Mouse (Mus musculus) frontal cortex, postnatal 25 days (tissue): ENCODE results near the gene Lin28a.
"Not testable (repeated sequence)": the region's sequence is repeated elsewhere in the genome, so short reads cannot be mapped to it uniquely, and the experiment has no call there.

Experiments used
- DNase-seq, 2 experiments: peaks; one replicate each; pipeline ENCODE4 v3.0.0; 2022; ENCODE audit warnings: low spot score in 2 of 2

Gene Lin28a

DNA sequence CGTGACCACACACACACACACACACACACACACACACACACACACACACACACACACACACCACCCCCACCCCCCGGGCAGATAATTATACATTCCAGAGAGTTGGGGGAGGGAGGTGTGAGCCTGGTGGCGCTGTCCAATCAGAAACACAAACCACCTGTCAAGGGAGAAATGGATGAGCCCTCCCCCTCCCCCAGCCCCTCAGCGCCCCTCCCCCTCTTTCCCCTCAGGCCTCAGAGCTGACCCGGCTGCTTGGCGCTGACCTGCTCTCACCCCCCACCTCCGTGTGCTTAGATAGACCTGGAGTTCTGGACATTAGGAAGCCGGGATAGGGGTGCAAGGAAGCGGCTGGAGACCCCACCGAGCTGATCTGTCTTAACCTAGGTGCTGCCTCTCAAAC is 569 bp upstream of the Lin28a start:
- no peak for DNase-seq

DNA sequence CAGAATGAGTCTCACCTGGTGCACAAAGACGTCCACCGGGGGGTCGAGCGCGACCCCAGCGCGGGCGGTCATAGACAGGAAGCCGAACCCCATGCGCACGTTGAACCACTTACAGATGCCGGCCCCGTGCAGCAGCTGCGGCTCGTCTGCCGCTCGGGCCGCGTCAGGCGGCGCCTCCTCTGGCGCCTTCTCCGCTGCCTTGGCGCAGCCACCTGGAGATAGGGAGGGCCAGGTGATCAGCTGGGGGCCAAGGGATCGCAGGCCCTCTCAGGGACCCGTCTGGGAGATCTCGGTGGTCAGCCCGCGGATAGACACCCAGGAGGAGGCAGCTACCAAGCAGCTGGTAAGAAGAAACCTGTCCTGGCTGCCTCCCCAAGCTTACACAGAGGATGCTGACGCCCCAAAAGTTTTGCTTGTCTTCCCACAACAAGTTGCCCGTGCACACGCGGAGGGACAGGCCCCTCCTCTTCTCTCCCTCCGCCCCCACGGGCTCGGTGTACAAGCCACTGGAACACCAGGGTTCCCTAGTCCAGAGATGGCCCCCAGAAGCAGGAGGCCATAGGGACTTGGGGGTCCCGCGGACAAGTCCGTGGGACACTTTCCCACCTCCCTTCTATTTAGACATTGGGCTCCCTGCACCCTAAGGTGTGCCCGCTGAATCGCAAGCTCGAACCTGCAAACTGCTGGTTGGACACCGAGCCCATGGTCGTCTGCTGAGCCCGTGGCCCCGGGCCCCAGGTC is 433 bp downstream of the Lin28a start:
- DNase-seq = no peak

DNA sequence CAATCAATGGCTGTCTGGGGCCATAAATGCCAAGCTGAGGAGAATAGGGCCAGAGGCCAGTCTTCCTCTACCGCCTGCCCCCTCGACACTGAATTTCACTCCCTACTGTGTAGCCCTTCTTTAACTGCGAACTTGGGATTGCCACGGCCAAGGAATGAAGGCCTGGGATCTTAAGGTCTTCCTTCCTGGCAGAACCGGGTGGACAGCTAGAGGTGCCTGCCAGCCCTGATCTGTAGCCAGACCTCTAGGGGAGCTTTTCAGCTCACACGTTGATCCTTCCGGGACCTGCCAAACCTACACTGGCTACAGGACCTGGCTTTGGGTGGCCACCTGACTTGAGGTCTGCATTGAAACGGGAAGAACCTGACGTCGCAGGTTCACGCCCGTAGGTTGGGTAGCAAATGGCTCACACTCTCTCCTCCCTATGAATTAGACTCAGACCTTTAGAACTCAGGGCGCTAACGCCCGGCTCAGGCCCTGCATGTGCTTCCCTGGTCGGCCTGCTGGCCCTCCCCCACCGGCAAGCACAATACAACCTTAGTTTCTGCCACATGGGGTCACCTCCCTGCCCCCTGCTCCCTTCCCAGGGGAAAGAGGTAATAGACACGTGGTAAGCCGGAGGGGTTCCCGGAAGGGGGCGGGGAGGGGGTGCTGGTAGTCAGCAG is 1.3 kb downstream of the Lin28a start:
- no peak for DNase-seq

DNA sequence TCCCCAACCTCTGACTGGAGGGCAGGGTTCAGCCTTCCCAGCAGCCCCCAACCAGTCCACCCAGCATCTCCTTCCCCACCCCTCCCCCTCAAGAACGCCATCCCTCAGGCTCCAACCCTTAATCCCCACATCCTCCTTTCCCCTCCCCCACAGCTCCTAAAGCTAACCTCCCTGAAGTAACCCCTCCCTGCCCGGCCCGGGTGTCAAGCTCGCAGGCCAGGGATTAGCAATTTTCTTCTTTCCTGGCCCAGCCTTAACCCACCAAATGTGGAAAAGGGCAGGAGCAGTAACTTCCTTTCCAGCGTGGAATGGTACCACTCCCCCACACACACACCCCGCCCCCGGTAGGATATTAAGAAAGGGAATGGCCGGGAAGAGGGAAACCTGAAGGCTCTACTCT is 1.9 kb downstream of the Lin28a start:
- no peak for DNase-seq

DNA sequence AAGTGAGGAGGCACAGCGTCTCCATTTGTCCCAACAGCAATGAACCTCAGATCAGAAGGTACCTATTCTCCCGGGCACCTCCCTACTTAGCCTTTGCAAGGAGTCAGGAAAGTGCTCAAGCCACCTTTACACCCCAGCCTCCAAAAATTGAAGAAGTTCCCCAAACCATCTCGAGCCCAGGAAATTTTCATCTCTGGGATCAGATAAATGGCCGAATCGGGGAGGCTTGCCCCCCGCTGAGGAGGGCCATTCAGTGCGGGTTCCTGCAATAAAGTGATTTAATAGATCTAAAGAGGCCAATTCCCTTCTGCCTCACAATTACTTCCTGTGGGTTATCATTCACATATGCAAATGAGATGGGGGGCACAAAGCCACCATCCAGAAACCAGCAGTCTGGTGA is 2.4 kb downstream of the Lin28a start:
- DNase-seq = no peak

DNA sequence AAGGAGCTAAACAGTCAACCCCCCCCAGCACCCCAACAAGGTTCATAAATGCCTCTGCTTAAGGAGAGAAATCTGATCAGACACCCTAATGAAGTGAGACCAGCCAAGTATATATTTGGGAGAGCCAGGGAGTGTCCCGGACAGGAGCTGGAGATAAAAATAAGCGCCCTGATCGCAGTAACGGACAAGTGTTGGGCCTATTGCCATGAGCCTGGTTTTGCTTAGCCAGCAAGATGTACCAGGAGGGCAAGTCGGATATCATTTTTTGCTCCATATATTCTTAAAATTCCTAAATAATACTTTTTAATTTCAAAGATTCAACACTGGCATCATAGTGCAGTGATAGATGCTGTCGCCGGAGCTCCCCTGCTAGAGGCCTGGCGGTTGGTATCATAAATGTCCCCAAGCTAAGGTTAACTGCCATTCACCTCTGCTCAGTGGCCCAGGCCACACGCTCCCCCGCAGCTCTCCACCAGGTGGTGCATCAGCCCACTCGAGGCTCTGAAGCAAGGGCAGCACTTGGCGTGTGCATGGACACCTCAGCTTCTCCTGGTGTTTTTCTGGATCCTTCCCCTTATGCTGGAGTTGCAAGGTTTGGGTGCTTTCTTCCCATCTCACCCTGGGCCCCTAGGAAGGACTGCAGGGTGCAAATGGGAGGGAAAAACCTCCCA is 5.6 kb downstream of the Lin28a start:
- DNase-seq = no peak

DNA sequence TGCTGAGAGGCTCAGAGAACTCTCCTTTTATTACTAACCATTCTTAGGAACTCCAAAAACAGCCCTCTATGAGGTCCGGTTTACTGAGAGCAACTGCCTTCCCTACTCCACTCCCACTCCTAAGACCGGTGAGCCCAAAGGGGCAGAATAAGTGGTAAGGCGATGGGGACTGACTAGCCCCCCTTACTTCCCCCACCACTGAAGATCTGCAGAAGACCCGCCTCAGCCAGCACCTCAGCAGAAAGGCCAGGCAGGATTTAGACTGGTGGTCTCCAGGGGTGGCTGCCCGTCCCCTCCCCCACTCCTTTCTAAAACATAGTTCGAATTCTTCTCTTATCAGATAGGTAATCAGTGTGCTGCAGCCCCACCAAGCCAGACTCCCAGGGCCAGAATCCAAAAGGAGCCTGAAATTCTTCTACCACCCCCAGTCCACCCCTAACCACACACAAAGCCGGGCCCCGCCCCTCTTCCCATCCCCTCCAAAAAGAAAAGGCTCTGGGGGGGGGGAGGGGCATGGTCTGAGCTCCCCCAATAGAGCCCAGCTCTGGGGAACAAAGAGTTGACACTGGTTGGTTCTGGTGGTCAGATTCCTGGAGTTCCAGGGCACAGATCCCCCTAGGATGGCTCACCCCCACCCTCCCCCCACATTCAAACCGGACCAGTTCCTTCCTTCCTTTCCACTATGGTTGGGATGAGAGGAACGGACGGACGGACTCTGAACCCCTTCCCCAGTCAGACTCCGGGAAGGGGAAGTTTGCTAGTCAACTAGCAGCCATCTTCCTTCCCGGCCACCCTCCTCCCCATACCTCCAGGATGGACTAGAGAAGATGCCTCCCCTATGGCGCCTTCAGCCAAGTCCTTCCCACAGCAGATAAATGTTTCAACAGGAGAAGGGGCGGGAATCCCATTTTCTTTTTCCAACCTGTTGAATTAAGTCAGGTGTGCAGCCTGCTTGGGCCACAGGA is 6.9 kb downstream of the Lin28a start:
- no peak for DNase-seq

DNA sequence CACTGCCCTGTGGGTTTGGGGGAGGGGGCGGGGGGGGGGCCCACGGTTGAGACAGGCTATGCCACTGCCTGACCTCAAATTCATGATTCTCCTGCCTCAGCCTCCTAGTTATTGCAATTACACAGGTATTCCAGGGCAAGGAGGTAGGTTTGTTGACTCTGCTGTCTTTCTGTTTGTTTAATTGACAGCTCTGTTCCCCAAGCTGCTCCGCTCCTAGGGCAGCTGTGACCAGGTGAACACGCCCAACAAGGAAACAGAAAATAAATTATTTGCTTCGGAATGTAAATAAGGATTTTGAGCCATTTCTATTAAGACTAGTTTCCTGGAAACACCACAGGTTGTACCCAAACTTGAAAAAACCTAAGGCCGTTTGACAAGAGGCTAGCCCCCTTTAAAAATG is 8.9 kb downstream of the Lin28a start:
- no peak for DNase-seq

DNA sequence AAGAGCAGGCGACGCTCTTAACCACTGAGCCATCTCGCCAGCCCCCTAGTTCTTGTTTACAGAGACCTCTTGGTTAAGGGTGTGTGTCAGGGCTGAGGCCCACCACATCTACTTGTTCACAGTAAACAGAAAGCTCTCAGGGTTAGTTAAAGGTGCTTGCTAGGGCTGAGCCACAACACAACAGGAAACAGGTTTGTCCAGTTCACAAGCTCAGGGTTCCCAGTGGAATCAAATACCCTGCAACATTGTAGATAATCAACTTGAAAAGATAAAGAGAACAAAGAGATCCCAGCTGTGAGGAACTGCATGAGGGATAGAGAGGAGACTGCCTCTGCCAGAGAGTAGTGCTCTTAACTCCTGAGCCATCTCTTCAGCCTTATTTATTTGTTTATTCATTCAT is 11.8 kb downstream of the Lin28a start:
- no peak for DNase-seq

DNA sequence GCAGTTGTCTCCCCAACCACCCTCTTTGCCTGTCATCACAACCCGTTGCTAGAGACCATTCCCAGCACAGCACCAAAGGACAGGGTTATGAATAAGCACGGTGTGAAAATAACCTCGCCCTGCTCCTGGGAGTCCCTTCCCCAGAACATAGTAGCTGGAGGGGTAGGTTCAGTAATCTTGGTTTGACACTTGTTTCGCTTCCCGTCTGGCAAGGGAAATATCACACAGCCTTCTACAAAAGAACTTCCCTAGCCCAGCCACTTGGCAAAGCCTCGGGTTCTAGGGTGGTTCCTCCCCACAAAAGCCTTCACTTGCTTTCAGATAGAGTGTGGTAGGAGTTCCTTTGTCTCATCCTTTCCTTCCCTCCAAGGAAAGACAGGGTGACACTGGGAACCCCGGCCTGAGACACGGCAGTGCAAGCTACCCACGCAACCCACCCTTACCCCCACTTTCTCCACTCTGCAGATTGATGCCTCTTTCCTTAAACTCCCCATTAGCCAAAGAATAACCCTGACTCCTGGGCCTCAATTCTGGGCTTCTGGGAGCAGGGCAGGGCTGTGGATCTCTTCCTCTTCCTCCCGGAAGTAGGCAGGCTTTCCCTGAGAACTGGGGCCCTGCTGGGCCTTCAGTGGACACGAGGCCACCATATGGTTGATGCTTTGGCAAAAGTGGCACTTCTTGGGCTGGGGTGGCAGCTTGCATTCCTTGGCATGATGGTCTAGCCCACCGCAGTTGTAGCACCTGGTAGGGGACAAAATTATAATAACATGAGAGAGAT is 12.9 kb downstream of the Lin28a start:
- no peak for DNase-seq

DNA sequence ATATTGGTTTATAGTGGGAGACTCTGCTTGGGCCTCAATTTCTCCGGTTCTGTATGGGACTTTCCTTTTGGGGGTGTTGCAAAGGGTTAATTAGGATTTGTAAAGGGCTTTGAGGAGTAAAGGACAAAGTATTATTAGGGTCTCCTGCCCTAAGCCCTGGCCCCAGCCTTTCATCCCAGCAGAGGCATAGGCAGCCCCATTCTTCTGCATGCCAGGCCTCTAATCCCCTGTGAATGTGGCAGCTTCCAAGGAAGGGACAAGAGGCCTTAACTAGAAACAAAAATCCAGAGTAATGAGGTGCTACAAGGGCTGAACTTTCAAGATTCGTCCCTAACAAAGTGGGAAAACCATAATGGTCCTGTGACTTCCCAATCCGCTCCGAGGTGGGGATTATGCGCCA is 15.7 kb downstream of the Lin28a start:
- DNase-seq = no peak

DNA sequence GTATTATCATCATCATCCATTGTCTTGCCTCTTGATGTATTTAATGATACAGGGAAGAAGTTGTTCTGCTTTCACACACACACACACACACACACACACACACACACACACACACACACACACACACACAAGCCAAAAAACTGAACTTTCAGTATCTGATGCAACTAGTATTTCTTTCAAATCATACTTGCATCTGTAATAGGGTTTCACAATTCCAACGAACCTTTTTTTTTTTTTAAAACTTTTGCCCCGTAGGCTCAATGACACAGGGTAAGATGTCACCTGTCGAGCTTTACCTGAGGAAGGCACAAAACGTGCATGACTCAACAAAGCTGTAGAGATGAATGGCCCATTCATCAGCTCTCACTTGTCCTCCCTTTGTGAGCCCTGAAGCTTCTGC is 16.4 kb downstream of the Lin28a start:
- no peak for DNase-seq

DNA sequence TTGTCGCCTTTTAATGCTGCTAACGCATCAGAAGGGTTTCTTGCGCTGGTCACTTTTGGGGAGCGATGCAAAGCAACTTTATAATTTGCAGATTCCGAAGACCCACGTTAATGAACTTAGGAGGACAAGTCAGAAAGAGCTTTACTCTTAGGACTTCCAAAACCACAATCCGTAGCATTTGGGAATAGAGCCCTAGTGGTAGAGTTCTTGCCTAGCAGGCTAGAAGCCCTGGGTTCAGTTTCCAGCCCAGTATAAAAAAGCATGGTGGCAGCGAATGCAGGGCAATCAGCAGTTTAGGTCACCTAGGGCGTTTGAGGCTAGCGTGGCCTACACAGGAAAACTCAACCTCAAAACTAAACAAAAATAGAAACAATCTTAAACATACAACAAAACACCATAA is 16.9 kb downstream of the Lin28a start:
- no peak for DNase-seq

DNA sequence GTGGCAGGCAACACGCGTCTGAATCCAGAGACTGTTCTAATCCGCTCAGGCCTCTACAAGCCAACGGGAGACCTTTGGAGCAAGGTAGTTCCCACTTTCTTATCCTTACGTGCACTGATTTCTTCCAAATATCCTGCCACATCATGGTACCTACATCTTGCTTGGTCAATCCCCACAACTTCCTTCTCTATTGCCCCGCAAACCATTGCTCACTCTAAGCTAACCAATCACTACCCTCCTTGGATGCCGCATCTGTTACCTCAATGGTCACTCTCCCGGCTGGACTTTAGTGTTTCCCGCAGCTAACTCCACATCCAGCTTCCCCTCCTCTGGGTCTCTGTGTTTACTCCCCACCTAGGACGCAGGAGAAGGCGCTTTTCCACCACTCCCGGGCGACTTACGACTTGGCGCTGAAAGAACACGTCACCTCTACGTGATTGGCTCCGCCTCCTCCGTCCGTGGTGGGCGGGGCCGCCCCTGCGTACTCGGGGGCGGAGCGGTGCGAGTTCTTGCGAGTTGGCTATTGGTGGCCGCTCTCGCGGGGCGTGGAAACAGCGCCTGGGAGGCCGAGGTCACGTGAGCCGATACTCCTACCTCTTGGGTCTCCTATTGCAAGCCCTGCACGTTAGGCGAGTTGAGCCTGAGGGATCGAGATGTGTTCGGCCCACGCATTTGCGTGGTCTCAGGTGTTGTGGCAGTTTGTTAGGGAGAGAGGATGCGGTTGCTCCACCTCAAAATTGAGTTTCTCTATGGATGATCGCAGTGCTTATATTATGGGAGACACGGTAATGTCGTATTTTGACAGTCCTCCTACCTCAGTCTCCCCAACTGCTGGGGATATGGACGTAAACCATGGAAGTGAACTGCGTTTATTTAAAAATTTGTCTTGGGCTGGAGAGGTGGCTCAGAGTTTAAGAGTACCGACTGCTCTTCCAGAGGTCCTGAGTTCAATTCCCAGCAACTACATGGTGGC is 17.9 kb downstream of the Lin28a start, which contains the start of gene Dhdds:
Gene Dhdds (minus strand): TSS at position 453 of the 973 bp plus-strand sequence.
- DNase-seq = peak; percentile 85 to 90

DNA sequence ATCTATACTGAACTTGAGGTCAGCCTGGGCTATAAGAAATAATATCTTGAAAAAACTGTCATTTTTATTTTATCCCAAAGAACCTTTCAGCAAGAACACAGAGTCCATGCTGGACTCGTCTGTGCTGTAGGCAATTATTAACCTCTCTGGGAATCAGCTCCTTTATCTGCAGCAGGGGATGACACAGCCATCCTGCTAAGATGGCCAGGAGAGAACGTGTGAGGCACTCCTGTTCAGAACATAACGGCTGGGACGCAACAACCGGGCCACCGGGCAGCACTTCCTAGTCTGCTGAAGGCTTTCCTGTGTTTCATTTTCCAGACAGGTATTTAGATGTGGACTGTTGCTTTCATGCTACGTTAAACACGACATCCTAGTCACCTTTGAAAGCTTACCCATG is 23.9 kb downstream of the Lin28a start:
- DNase-seq = no peak

DNA sequence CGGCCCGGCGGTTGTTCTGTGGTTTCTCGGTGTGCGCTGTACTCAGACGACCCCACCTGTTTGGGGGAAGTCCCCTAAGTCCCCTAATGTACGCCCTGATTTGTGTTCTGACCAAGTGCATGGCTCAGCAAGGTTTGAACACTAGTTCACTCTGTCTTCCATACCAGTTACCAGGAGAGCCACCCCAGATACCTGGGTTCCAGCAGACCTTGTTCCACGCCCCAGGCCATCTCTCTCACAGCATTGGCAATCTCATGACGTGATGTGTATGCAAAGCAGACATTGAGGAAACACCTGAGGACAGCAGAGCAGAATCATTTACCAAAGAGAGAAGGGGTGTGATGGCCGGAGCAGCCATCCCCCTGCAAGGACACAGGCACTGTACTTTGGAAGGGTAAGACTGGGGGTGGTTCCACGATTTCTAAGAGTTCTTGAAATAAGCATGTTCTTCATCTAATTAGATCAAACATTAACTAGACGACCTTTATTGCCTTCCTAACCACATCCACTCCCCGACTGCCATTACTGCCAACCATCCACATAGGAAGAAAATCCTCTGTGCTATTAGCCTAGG is 27.5 kb downstream of the Lin28a start:
- no peak for DNase-seq

DNA sequence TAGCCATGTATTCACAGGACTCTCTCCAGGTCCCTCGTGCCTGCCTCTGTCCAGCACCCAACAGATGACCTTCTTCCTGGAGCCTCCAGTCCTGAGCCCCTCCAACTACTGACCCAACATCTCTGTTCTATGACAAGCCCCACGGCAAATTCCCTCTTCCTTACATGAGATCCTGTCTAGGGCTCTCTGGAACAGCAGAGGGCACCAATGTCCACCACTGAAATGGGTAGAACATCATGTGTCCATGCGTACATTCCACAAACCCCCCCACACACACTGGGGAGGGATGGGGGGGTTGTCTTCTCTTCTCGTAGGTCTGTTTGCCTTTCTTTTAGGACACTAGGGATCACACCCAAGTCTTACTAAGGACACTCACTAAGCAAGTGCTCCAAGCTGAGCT is 28.6 kb downstream of the Lin28a start:
- no peak for DNase-seq

DNA sequence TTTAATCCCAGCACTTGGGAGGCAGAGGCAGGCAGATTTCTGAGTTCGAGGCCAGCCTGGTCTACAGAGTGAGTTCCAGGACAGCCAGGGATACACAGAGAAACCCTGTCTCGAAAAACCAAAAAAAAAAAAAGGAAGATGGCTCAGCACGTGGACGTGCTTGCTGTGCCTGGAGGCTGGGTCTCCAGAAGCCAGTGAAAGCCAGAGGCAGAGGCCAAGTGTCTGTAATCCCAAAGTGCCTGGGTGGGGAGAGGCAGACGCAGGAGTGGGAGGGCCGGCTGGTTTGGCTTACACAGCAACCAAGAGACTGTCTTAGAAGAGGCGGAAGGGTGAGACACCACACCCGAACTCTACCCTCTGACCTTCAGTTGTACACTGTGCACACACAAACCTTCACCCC is 30.4 kb downstream of the Lin28a start:
- not testable (repeated sequence) for DNase-seq

DNA sequence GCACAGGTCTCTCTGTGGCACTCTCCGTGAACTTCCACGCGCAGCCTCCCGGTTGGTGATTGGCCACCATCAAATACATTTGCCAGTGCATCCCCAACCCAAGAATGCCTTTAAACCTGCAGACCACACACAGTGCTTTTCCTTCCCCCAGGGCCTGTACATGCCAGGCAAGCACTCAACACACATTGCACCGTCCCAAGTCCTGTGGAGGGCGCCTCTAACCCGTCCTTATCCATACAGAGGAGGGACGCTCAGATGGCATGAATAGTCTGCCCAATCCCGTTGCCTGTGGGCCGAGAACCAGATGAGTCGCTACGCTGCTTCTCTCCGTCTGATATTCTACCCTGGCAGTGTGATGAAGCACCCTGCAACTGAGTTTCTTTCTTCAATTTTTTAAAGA is 35.7 kb downstream of the Lin28a start:
- DNase-seq = no peak

DNA sequence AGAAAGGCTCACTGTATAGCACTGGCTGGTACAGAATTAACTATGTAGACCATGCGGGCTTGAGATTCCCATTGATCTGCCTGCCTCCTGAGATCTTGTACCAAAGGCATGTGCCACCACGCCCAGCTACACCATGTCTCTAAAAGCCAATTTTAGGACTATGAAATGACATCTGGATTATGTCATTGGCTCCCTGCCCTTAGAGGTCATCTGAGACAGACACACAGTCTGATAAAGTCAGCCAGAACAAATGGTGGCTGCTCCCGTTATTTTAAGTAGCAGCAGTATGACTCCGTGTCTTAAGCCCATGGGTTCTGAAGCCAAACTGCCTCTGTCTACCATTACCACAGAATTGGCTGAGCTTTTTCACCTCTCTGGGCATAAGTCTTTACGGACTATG is 38.1 kb downstream of the Lin28a start:
- no peak for DNase-seq
